Mouse (Mus musculus) C2C12 (cell line): ENCODE measurements at regions not wholly inside any gene's neighbourhood (a gene's known extent, or its start where the extent isn't known, plus 50 kb on each side); places are given as distances from the start of the nearest gene placed in this dataset.

Source experiments
- CEBPB ChIP-seq: IDR thresholded peaks from one replicate; pipeline ENCODE4 v1.6.1; 2011; ENCODE audit warnings: low read depth, mild to moderate bottlenecking, control low read depth, moderate library complexity
- CTCF ChIP-seq: IDR thresholded peaks from one replicate; pipeline ENCODE4 v1.5.1; 2011; ENCODE audit not compliant: control insufficient read depth, insufficient read depth, insufficient read length
- MAX ChIP-seq: IDR thresholded peaks from one replicate; pipeline ENCODE4 v1.6.1; 2011; ENCODE audit warnings: mild to moderate bottlenecking, control low read depth
- MYOD1 ChIP-seq: IDR thresholded peaks from one replicate; pipeline ENCODE4 v1.6.1; 2011; ENCODE audit warnings: low read depth; ENCODE audit not compliant: control insufficient read depth, insufficient read length
- MYOG ChIP-seq: IDR thresholded peaks from one replicate; pipeline ENCODE4 v1.6.1; 2011; ENCODE audit not compliant: control insufficient read depth, insufficient read length; ENCODE audit errors: extremely low read depth
- USF1 ChIP-seq: IDR thresholded peaks from one replicate; pipeline ENCODE4 v1.6.1; 2011; ENCODE audit warnings: low read depth, mild to moderate bottlenecking, control low read depth, moderate library complexity

DNA sequence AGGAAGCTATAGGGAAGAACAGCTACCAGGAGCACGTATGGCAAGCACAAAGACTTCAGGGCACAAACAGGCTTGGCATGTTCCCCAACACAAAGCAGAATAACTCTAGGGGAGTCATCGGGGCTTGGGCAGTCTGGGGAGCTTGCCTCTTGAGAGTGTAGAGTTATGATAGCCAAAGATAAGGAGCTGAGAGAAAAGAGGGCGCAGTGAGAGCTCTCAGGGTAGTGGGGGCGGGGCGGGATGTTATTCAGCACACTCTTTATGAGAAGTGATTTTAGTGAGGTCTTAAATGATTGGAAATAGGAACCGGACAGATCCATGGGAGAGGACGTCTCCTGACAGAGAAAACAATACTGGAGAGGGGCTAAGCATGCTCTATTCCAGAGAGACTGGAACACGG is 466.4 kb upstream of the Smim15 start:
- no peak for TF ChIP-seq MAX
- no peak for TF ChIP-seq CTCF
- TF ChIP-seq USF1, result no peak
- no peak for TF ChIP-seq MYOD1
- no peak for TF ChIP-seq CEBPB
- TF ChIP-seq MYOG, result no peak
